Mouse (Mus musculus) ovary, adult 18-20 months (tissue): ENCODE measurements around the gene Cep135.

Experiments
- DNase-seq: peaks from one replicate; pipeline ENCODE4 v3.0.0; 2022; ENCODE audit warnings: low spot score, mixed read lengths

Gene Cep135

DNA sequence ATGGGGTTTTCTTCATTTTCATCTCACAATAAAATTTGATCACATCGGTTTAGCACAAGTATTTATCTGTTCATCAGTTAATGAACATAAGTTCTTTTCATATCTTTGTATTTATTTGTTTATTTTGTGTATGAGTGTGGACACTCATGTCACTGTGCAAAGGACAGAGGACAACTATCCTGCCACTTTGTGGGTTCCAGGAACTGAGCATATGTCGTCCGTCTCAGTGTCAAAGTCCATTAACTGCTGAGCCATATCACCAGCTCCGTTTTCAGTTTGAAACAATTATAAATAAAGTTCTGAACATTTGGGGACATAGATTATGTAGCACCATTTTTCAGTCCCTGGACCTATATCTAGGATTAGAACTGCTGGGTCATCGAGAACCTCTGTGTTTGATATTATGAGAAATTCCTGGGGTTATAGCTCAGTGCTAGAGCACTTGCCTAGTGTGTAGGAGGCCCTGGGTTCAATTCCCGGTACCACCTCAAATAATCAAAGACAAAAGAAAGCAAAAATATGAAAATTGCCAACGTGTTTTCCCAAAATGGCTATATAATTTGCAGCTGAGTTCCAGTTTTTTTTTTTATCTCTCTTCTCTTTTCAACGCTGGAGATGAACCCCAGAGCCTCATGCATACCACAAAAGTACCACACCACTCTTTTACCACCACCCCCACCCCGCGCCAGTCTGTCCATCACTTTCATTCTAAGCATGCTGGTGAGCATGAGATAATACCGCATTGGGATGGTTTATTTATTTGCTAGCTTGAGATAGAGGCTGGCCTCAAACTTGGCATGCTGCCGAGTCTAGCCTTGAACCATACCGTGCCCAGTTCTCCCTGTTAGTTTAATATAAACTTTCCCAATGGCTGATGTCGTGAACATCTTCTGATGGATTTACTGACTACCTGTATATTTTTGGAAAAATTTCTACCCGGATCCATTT is 96.4 kb downstream of the Cep135 start:
- no peak for DNase-seq

- no peak for DNase-seq
Measured at GRCm38 (mm10) chr5:76687961-76688600, 99.6 kb downstream of the Cep135 start.

DNA sequence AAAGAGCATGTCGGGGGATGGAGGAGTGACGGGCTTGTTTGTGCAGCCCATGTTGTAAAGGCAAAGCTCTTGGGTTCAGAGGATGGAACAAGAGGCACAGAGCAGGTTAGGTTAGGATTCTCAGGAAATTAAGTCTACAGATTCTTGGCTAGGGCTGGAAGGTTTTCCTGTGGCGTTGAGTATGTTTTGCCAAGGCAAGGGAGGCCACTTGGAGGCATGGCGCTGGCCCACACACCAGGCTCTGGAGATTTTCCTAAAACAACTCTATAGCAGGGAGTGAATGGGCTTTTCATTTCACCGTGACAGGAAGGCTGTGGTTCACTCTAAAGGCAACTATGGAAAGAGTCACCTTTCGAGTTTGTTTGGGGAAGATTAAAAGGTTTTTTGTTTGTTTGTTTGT is 100.1 kb downstream of the Cep135 start:
- DNase-seq, result no peak

GRCm38 (mm10) chr5:76690177-76690593 is 101.7 kb downstream of the Cep135 start:
- DNase-seq, result no peak

DNA sequence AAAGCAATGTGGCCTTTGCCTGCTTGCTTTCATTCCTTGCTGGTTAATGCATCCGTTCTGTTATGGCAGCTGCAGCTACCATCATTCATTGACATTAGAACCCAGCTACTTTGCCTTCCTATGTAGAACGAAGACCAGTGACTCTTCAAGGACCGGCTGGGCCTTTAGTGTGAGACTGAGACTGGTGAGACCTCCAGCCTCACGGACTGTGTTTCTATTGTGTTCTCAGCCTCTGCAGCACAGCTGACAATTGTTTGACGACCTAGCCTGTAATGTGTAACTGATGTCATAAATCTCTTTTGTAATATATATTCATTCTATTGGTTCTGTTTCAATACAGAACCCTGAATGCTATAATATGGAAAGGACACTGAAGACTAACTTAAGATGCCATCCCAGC is 102.8 kb downstream of the Cep135 start:
- no peak for DNase-seq

DNA sequence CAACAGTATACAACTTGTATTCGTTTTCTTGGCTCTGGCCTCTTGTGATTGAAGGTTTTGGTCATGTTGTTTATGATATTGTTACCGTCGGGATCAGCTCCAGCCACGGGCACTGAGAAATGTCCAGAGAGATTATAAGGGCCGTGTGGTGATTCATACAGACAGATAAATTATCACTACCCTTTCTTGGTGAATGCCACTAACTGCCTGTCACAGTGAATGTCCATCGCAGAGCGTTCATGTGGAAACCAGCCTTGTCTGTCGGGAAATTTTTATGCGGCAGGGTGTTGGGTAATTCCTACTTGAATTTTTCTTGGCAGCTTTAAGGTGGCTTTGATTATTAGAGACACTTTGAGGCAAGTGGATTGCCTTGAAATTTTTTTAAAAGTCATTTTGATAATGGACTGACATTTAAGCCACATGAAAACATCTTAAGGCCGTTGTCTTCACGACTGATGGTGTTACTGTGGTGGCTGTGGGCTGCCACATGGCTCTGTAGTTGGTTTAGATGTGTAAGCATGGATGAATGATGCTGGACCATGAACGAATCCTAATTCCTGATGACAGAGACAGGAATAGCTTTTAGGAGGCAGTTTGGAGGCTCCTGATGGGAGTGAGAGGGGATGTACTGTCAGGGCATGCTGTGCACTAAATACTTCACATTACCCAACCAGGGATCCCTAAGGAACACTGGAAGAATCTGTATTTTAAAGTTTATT is 103.4 kb downstream of the Cep135 start:
- no peak for DNase-seq
